9 mouse cellular contexts compared by ENCODE assay signal in the genomic region with DNA sequence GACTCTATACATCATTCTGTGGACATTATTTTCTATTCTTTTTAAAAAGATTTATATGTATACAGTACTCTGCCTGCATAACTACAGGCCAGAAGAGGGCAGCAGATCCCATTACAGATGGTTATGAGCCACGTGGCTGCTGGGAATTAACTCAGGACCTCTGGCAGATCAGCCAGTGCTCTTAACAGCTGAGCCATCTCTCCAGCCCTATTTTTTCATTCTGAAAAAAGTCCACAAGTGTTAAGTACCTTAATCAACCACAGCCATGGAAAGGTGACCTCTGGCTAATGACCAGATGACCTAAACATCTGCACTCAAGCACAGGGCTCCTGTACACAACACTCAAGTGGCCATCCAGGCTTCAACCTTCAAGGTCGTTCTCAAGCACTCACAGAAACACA. TPM values are rescaled to one million over a fixed set of nuclear protein-coding genes. Genes with fewer than 3 reads are reported as not detected.
DNase-seq lines count a peak whose midpoint lies in the region; ATAC-seq and TF ChIP-seq lines count a peak whose summit lies in the region.
"Had no signal": no experiment of that assay in that cellular context is flagged by ENCODE, and none has a peak within 500 bp of the region (broad histone marks: within the 10 kb centered on the region; RNA-seq: fewer than 3 reads in every experiment).

No protein-coding gene starts in this region.

- H3K27me3 ChIP-seq in forebrain, embryonic 10.5 days (ENCODE audit: poor library complexity, severe bottlenecking): no peaks in the 10 kb centered on the region
- H3K27me3 ChIP-seq in forebrain, embryonic 16.5 days (replicated peaks; ENCODE audit: control insufficient read depth, insufficient read depth, low read length): no peaks in the 10 kb centered on the region
- no peaks in the 10 kb centered on the region for H3K27me3 ChIP-seq in stomach, postnatal 0 days (ENCODE audit: control insufficient read depth, insufficient read depth, low read length)
- H3K27me3 ChIP-seq: Patski had no signal

- no peaks in the 10 kb centered on the region for H3K9me3 ChIP-seq in forebrain, embryonic 10.5 days
- H3K9me3 ChIP-seq in forebrain, embryonic 16.5 days (ENCODE audit: control insufficient read depth, low read length): no peaks in the 10 kb centered on the region
- H3K9me3 ChIP-seq in stomach, postnatal 0 days (ENCODE audit: control insufficient read depth, low read length): no peaks in the 10 kb centered on the region

- no peak for TF ChIP-seq EP300 in stomach, postnatal 0 days (optimal IDR thresholded peaks at IDR 0.05)

- peak; percentile 39 for DNase-seq in forebrain, embryonic 10.5 days (ENCODE audit: extremely low spot score, low spot score)
- peak; percentile 50 for DNase-seq in thymus, postnatal 4 days
- DNase-seq in thymus, adult 18-20 months: no peak
- DNase-seq in kidney, postnatal 4 days: peak; percentile 51 to 63
- peak; percentile 46 for DNase-seq in stomach, postnatal 0 days (ENCODE audit: low spot score)
- no peak for DNase-seq in cerebellum, postnatal 4 days (ENCODE audit: low spot score in 2 of 2)
- DNase-seq in heart, adult 8-10 months (ENCODE audit: low spot score): no peak

- WGBS in forebrain, embryonic 10.5 days: 50% methylated on average over 2 of the region's 2 CpGs
- WGBS in forebrain, embryonic 16.5 days: 46% methylated on average over 2 of the region's 2 CpGs
- WGBS in stomach, postnatal 0 days: 46% methylated on average over 2 of the region's 2 CpGs

- H3K4me1 ChIP-seq in forebrain, embryonic 10.5 days: peaks cover 21% of the 10 kb centered on the region
- H3K4me1 ChIP-seq in forebrain, embryonic 16.5 days (replicated peaks; ENCODE audit: control insufficient read depth, insufficient read depth, low read length): peaks cover 18% of the 10 kb centered on the region
- no peaks in the 10 kb centered on the region for H3K4me1 ChIP-seq in stomach, postnatal 0 days (replicated peaks; ENCODE audit: control insufficient read depth, insufficient read depth)

- no peak for ATAC-seq in forebrain, embryonic 16.5 days
- ATAC-seq in stomach, postnatal 0 days (ENCODE audit: low FRiP score, low TSS enrichment): peak; percentile 37
- ATAC-seq: Patski had no signal

- no peak overlapping the region for H3K4me2 ChIP-seq in forebrain, embryonic 16.5 days (ENCODE audit: low read length)
- no peak overlapping the region for H3K4me2 ChIP-seq in stomach, postnatal 0 days (replicated peaks; ENCODE audit: low read depth)

- no peak overlapping the region for H3K4me3 ChIP-seq in forebrain, embryonic 10.5 days
- H3K4me3 ChIP-seq in forebrain, embryonic 16.5 days (replicated peaks; ENCODE audit: low read length): no peak overlapping the region
- H3K4me3 ChIP-seq in stomach, postnatal 0 days (ENCODE audit: low read depth, low read length): no peak overlapping the region

- no peak overlapping the region for H3K9ac ChIP-seq in forebrain, embryonic 16.5 days (replicated peaks; ENCODE audit: low read depth, low read length)
- no peak overlapping the region for H3K9ac ChIP-seq in stomach, postnatal 0 days (ENCODE audit: low read length)

- peaks cover 73% of the 10 kb centered on the region for H3K36me3 ChIP-seq in forebrain, embryonic 10.5 days (replicated peaks)
- peaks cover 32% of the 10 kb centered on the region for H3K36me3 ChIP-seq in forebrain, embryonic 16.5 days (ENCODE audit: control insufficient read depth, insufficient read depth)
- H3K36me3 ChIP-seq in stomach, postnatal 0 days (ENCODE audit: control insufficient read depth, insufficient read depth, low read length): peaks cover 24% of the 10 kb centered on the region

- peak; percentile 66 for TF ChIP-seq CTCF in stomach, postnatal 0 days (IDR thresholded peaks at IDR 0.05; ENCODE audit: low read depth)

- H3K27ac ChIP-seq in forebrain, embryonic 10.5 days: no peak overlapping the region
- H3K27ac ChIP-seq in forebrain, embryonic 16.5 days (ENCODE audit: low read length): no peak overlapping the region
- H3K27ac ChIP-seq in stomach, postnatal 0 days (replicated peaks): no peak overlapping the region

RNA-seq across cellular contexts. Expression of gene 1700001P01Rik, which starts 1.4 kb away (rescaled TPM):
- polyA plus RNA-seq in forebrain, embryonic 10.5 days (2016; fragmentation: Nextera tagmentation; extraction: Ambion mirVana): 0.73 TPM in 1 of 2 replicates, not detected in the other
- 0.57 and 0.85 TPM in 2 replicates for polyA plus RNA-seq in forebrain, embryonic 16.5 days (2015; fragmentation: Nextera tagmentation; extraction: Ambion mirVana)
- polyA plus RNA-seq in stomach, postnatal 0 days (2015; fragmentation: Nextera tagmentation; extraction: Ambion mirVana): not detected in 2 replicates
- not detected for total RNA-seq in heart, adult 8-10 months (2022)

RNA-seq across cellular contexts. Expression of gene Rpl23, which starts 5.1 kb away (rescaled TPM):
- polyA plus RNA-seq in forebrain, embryonic 10.5 days (2016; fragmentation: Nextera tagmentation; extraction: Ambion mirVana): 449 and 492 TPM in 2 replicates
- polyA plus RNA-seq in forebrain, embryonic 16.5 days (2015; fragmentation: Nextera tagmentation; extraction: Ambion mirVana): 298 and 306 TPM in 2 replicates
- 585 and 586 TPM in 2 replicates for polyA plus RNA-seq in stomach, postnatal 0 days (2015; fragmentation: Nextera tagmentation; extraction: Ambion mirVana)
- total RNA-seq in heart, adult 8-10 months (2022): 100 to 1,000 TPM; 425 to 610 (median 521) TPM

RNA-seq across cellular contexts. Expression of gene Cwc25, which starts 10.8 kb away (rescaled TPM):
- polyA plus RNA-seq in forebrain, embryonic 10.5 days (2016; fragmentation: Nextera tagmentation; extraction: Ambion mirVana): 20.3 and 22.0 TPM in 2 replicates
- polyA plus RNA-seq in forebrain, embryonic 16.5 days (2015; fragmentation: Nextera tagmentation; extraction: Ambion mirVana): 17.1 and 19.5 TPM in 2 replicates
- 9.0 TPM in 2 replicates for polyA plus RNA-seq in stomach, postnatal 0 days (2015; fragmentation: Nextera tagmentation; extraction: Ambion mirVana)
- total RNA-seq in heart, adult 8-10 months (2022): 1 to 10 TPM; 6.1 to 7.1 (median 6.3) TPM

RNA-seq across cellular contexts. Expression of gene Lasp1, which starts 21.7 kb away (rescaled TPM):
- polyA plus RNA-seq in forebrain, embryonic 10.5 days (2016; fragmentation: Nextera tagmentation; extraction: Ambion mirVana): 85.5 and 87.3 TPM in 2 replicates
- 140 and 159 TPM in 2 replicates for polyA plus RNA-seq in forebrain, embryonic 16.5 days (2015; fragmentation: Nextera tagmentation; extraction: Ambion mirVana)
- 84.0 and 90.1 TPM in 2 replicates for polyA plus RNA-seq in stomach, postnatal 0 days (2015; fragmentation: Nextera tagmentation; extraction: Ambion mirVana)
- total RNA-seq in heart, adult 8-10 months (2022): 10 to 100 TPM; 20.1 to 32.0 (median 25.8) TPM

RNA-seq across cellular contexts. Expression of gene Pip4k2b, which starts 32.6 kb away (rescaled TPM):
- 1.3 and 2.1 TPM in 2 replicates for polyA plus RNA-seq in forebrain, embryonic 10.5 days (2016; fragmentation: Nextera tagmentation; extraction: Ambion mirVana)
- polyA plus RNA-seq in forebrain, embryonic 16.5 days (2015; fragmentation: Nextera tagmentation; extraction: Ambion mirVana): 4.1 and 4.7 TPM in 2 replicates
- polyA plus RNA-seq in stomach, postnatal 0 days (2015; fragmentation: Nextera tagmentation; extraction: Ambion mirVana): 0.73 and 0.75 TPM in 2 replicates
- total RNA-seq in heart, adult 8-10 months (2022): 10 to 100 TPM; 21.9 to 26.6 (median 25.6) TPM

Comparison
In these comparisons a context has a peak if more than half of its experiments do, and no peak if none do; other contexts are left out.
1. DNase-seq: peak in forebrain, embryonic 10.5 days (single experiment), thymus, postnatal 4 days (single experiment), kidney, postnatal 4 days (2 of 2) and stomach, postnatal 0 days (single experiment); none in thymus, adult 18-20 months (0 of 2), cerebellum, postnatal 4 days (0 of 2) and heart, adult 8-10 months (single experiment).